Mouse (Mus musculus): ENCODE results near the gene Tprg. TPM values are rescaled to one million over a fixed set of nuclear protein-coding genes. Genes with fewer than 3 reads are reported as not detected.

The Tprg gene
- total RNA-seq, 2 experiments from 2014 or later = not detected

GRCm38 (mm10) chr16:25315090-25315489, 28.5 kb downstream of the Tprg start:
- intact Hi-C loops (cut with DNase I) = no loop called here
- DNase-seq = no peak

- intact Hi-C loops (cut with DNase I) = no loop called here
- no peak for DNase-seq
Measured at GRCm38 (mm10) chr16:25325631-25326238, 39.1 kb downstream of the Tprg start.

GRCm38 (mm10) chr16:25333279-25334219, 46.9 kb downstream of the Tprg start:
- no peak for DNase-seq
- intact Hi-C loops (cut with DNase I) = no loop called here

DNA sequence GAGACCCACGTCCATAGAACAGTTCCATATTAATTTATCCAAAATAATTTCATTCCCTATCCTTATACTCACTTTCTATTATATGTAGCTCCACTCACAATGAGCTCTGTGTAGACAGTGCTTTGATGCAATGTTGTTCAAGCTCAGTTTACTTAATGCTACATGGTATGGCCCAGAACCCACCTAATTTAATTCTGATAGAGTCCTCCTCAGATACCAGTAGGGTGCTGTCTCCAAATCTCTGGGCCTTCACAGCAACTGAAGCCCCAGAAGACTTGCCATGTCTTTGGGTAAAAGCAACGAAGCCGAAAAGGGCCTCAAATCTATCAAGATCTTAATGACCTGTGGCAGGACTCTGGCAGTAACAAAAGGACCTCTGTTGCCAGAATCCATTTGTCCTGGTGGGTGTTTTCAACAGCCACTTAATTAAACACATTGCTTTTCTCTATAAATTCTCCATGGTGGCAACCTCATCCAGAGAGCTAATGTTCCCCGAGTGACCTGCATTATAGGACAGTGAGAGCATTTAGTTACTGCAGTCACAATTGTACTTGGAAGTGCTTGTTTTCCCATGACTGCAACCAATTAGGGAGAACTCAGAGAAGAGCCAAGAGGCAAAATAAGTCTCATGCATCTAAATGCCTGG, 48.6 kb downstream of the Tprg start:
- intact Hi-C loops (cut with DNase I) = no loop called here
- no peak for DNase-seq

- intact Hi-C loops (cut with DNase I) = loop anchor here (2.0 kb wide), 1 partner anchor 1365 kb away; no protein-coding TSS in a partner anchor
- peak; percentile 63 for DNase-seq
Measured at GRCm38 (mm10) chr16:25349626-25350025, 63.0 kb downstream of the Tprg start.

- DNase-seq = no peak
- intact Hi-C loops (cut with DNase I) = no loop called here
Measured at GRCm38 (mm10) chr16:25367834-25368233, 81.2 kb downstream of the Tprg start.

DNA sequence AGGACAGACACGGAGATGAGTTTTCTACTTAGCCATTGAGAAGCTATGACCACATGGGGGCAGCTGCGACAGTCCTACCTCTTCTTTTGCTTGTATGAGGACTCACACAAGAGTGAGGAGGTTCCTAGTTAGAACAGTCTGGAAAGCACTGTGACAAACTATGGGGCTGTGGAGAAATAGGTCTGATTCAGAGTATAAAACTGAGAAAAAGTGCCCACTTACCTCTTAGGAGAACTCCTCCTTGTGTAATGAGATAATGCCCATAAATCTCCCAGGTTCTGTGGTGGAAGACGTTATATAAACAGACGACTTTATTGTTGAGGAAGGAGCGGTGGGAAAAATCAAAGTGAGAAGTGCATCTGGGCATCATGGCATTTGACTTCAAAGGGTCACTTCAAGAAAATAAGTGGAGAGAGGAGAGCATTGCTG, 83.4 kb downstream of the Tprg start:
- no peak for DNase-seq

DNA sequence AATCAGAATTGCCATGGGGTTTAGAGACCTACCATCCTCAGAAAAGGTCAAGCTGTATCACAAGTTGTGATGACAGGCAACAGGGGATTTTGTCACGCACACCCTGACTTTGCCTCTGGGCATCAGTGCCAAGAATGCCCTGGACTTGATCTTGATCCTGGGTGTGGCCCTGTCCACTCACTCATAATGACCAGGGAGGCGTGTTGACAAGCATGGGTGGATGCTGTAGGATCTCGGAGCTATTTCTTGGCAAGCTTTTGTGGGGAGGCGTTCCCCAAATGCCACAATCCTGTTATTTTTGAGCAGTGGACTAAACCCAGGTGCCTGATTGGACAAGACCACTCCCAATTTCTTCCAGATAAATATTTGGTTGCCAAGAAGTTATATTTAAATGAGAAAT, 87.5 kb downstream of the Tprg start:
- intact Hi-C loops (cut with DNase I) = no loop called here

More for the DNA sequence above, 83.4 kb downstream of the Tprg start:
- intact Hi-C loops (cut with DNase I) = no loop called here

DNA sequence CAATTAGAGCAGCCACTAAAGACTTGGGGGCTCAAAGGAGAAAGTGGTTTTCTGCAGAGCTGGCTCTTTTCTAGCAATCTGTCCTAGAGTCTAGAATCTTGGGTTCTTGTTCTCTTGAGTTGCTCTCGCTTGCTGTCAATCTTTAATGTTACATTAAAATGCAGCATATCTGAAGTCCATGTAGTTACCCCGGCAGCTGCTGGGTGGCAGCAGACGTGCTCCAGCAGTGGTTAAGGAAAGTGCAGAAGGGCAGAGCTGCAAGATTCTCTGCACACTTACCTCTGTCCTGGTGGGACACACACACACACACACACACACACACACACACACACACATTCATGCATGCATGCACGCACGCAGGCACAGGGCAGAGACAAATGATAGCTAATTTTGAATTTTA, 88.2 kb downstream of the Tprg start:
- intact Hi-C loops (cut with DNase I) = loop anchor here (5.0 kb wide), 1 partner anchor 588 kb away; no protein-coding TSS in a partner anchor
- DNase-seq = peak; percentile 28

More for the DNA sequence above, 87.5 kb downstream of the Tprg start:
- DNase-seq = no peak

DNA sequence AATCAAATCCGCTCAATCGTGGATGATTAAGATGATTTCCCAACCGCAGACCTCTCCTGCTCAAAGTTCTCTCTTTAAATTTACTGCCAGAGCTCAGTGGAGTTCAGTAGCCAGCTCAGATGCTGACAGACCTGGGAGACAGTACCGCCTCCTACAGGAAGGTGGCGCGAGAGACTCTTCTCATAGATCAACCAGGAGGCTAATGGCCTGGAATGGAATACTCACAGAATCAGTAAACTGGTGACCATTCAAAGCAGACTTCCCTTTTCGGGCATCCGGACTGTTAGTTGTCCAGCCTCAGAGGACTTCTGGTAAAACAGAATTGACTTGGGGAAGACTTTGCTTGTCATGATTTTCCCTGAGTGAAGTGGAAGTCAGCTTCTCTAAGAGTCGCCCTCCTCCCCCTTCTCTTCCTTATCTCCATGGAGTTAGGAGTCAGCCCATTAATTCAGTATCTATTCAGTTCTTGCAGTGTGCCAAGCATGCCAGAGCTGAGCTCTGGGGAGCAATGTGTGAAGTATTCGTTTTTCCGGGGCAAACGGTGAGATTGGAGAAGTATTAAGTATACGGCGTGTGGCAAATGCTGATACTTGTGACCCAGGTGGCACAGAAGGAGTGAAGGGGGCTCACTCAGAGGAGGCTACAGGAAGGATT, 90.2 kb downstream of the Tprg start:
- intact Hi-C loops (cut with DNase I) = loop anchor here (5.0 kb wide), 1 partner anchor 585 kb away; no protein-coding TSS in a partner anchor
- peak; percentile 86 for DNase-seq

- no peak for DNase-seq
- intact Hi-C loops (cut with DNase I) = loop anchor here (5.0 kb wide), 1 partner anchor 585 kb away; no protein-coding TSS in a partner anchor
Measured at GRCm38 (mm10) chr16:25377695-25378094, 91.1 kb downstream of the Tprg start.

DNA sequence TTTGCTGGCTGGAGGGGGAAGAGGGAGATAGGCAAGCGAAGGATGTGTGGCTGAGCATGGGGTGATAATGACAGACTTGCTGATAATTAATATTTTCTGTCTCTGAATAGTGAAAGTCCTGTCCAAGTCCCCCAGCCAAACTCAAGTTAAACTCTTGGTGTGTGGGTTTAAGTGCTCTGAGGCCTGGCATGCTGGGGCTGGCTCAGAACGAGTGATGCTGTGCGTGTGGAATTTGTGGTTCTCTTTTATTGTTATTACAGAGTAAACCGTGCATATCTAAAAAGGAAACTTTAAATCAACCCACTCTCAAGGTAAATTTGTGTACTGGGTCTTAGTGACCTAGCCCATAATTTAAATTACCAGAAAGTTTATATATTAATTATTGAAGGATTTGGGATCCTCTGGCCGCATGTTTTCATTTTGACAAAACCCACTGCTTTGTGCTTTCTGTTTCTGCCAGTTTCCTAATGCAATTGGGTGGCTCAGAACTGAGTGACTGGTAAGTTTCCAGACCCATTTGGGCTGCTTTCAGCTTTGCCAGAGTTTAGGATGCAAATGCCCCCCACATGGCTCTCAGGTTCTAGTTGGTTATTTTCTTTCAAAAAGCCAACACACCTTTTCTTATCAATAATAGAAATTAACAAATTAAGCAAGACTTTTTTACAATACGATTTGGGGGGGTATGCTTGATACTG, 99.0 kb downstream of the Tprg start:
- no peak for DNase-seq
- intact Hi-C loops (cut with DNase I) = loop anchor here (10.0 kb wide), 1 partner anchor 819 kb away; no protein-coding TSS in a partner anchor

GRCm38 (mm10) chr16:25394676-25395075, 108.1 kb downstream of the Tprg start:
- intact Hi-C loops (cut with DNase I) = no loop called here
- no peak for DNase-seq

GRCm38 (mm10) chr16:25404156-25404555, 117.5 kb downstream of the Tprg start:
- intact Hi-C loops (cut with DNase I) = no loop called here
- peak; percentile 74 for DNase-seq

DNA sequence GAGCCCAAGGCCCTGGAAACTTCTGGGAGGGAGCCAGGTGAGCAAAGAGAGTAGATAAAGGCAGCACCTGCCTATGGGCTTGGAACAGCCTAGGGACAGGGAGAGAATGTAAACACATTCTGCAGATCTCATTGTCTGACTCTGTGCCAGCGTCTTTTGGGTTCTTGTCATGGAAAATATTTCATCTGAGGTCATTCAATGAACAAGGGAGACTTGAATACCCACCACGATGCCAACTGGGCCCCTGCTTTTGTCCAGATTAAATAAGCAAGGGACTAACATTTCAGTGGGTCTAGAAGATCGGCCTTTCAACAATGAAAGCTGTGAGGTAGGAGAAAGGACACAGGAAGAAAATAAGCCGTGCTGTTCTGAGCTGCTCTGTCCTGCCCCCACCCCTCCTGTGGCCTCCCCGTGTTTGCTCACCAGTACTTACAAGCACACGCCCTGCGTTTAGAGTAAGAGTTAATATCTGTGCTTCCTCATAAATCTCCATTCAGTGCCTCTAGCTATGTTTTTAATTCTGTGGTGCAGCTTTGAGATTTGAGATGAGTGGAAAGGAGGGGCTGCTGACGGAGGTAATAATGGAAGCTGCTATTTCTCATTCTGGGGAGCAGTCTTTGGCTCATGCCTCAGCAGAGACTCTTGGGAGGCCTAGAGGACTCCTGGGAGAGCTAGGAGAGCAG, 120.7 kb downstream of the Tprg start:
- intact Hi-C loops (cut with DNase I) = no loop called here
- DNase-seq = peak; percentile 45

DNA sequence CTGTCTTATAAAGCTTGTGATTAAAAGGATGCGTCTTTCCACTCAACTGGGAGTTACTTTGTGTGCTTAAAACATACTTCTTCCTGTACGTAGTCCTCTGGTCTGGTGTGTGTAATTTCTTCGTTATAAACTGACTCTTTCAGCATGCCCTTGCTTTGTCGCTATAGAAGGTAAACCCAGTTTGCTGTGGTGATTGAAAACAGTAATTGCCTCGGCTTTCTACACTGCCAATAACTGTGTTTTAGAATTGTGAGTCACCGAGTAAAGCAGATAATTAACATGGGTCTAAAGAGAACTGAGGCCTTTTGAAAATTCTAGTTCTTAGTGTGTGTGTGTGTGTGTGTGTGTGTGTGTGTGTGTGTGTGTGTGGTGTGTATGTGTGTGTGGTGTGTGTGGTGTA, 121.4 kb downstream of the Tprg start:
- intact Hi-C loops (cut with DNase I) = no loop called here
- no peak for DNase-seq

DNA sequence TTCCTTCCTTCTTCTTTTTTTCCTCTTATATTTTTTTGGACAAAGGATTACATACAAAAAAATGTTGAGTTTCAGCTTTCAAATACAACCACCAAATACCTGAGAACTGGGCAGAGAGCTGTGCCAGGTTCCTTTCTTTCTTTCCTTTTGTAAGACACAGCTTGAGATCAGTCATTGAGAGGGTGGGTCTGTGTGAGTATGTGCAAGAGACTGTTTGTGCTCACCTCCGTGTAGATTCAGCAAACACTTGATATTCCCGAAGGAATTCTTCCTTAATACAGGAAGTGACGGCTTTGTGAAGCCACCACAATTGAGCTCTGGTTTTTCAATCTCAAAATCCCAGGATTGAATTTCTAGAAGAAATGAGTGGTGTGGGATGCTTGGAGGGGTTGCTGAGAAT, 124.7 kb downstream of the Tprg start:
- intact Hi-C loops (cut with DNase I) = no loop called here
- no peak for DNase-seq

- DNase-seq = no peak
- intact Hi-C loops (cut with DNase I) = no loop called here
Measured at GRCm38 (mm10) chr16:25413885-25414284, 127.3 kb downstream of the Tprg start.

DNA sequence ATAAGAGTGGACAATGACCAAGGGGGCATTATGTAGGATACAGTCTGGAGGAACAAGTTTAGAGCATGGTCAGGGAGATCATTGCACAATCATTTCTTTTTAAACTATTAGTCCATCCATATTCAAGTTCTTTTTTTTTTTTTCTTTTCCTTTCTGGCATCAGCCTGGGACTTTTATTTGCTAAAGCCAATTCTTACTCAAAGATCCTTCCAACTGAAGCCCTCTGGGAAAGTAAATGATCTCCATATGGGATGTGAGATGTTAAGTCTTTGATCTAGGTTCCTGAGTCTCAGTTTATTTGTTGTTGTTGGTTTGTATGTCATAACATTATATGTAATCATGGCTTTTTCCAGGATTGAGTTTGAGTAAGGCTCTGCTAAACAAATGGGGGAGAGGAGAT, 128.6 kb downstream of the Tprg start:
- intact Hi-C loops (cut with DNase I) = no loop called here
- no peak for DNase-seq

Data from left cerebral cortex, postnatal 4 days (tissue).